Mouse (Mus musculus) left cerebral cortex, adult 9 months (tissue): ENCODE data around the gene Veph1.
A peak's percentile ranks its signal among the peaks of the same experiment; 100 is the strongest.

Experiments used
- DNase-seq, 2 experiments: peaks; one replicate each; pipeline ENCODE4 v3.0.0; 2022; ENCODE audit warnings: low spot score in 2 of 2

Veph1 gene

DNA sequence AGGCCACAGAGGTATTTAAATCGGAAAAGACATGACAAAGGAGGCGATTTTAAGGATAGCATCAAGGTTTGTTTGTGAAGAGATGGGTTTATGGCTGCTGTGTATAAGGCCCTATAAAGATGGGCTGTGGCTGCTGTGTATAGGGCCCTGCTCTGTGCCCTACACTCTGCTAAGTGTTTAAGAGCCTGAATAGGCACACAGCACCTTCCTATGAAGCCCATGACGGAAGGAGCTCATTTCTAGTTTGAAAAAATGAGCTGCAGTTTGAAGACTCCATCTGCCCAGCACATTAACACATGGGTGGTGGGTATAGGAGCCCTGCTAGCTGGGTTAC, 194.1 kb downstream of the Veph1 start:
- DNase-seq: no peak

DNA sequence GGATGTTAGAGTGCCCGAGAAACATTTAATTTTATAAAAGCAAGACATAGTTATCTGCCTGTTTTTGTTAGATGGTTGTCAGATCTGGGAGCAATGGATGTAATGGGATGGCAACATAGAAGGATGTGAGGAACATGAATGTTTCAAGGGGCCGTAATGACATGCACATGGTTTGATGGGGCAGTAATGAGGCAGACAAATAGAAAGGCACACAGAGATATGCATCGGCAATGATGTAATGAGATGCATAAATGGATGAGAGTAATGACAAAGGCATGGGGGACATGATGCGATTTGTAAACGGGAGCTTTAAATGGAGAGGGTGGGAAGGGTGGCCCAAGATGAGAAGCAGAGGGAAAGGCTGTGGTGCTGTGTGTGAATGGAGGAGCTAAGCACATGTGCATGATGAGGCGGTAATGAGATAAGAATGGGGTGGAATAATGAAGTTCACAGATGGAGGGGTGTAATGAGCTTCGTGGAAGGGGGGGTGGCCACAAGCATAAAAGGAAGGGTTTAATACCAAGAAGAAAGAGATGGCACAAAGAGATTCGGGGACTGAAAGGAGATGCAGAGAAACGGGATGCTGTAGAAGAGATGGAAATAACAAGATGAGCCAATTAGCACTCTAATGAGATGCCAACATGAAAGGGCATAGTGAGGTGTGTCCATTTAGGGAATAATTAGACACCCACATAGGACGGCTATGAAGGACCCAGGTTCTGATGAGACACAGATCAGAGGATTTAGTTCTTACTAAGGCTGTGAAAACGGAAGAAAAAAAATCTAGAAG, 194.6 kb downstream of the Veph1 start:
- DNase-seq: no peak

DNA sequence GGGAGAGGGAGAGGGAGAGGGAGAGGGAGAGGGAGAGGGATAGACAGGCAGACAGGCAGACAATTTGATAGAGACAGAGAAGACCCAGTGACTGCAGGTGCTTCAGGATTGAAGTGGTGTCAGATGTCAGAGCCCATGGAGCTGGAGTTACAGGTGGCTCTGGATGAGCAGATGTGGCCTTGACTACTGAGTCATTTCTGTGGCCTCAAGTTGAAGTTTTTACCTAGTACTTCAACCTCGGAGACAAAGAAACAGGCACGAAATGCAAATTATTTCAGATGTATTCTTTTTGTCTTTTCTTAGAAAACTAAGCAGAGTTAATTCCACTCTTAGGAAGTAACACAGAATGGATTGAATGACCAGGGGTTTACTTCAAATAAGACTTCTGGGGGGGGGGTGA, 195.6 kb downstream of the Veph1 start:
- no peak for DNase-seq

DNA sequence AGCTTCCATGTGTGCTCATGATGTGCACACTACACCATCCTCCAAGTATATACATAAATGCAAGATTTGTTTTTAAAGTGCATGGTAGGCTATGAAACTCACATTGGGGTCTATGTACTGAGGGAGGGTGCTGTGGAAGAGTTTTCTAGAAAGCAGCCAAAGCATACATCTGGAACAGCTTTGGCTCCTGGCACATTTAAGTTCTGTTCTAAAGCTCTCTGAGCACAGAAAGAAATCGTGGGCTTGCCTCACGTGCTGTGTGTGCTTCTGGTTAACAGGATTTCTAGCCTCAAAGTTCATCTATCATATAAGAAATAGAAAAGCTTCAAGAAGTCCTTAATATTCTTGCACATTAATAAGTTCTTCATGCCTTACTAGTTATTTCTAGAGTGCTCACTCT, 204.9 kb downstream of the Veph1 start:
- DNase-seq: no peak

DNA sequence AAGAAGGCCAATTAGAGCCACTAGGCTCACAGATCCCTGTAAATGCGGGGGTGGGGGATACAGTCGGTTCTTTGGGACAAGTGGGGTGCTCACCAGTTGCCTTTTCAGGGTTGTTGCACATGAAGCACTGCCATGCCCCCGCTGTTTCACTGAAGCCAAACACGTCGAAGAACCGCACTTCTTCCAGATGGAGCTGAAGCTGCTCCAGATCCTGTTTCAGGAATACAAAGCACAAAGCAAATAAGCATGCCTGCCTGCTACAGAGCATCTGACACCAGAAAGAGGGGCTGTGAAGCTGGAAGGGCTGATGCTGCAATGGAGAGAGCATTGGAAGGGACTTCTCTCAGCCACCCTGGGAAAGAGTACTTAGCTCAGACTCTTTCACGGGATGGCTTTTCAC, 209.0 kb downstream of the Veph1 start:
- no peak for DNase-seq

DNA sequence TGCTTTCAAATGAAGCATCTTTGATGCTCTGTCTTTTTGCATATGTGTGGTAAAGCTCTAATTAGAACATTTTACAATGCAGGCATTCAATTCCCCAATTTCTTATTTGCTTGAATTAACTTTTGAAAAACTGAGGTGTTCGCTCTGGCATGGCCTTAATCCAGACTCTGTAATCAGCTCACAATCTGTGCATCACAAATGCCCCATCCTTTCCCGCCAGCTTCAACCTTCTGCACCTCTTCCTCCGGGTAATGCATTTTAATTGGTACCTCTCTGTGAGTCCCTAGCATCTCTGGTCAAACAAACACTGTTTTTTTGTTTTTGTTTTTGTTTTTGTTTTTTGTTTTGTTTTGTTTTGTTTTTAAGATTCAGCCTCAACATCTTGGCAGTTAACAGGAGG, 212.8 kb downstream of the Veph1 start:
- no peak for DNase-seq

DNA sequence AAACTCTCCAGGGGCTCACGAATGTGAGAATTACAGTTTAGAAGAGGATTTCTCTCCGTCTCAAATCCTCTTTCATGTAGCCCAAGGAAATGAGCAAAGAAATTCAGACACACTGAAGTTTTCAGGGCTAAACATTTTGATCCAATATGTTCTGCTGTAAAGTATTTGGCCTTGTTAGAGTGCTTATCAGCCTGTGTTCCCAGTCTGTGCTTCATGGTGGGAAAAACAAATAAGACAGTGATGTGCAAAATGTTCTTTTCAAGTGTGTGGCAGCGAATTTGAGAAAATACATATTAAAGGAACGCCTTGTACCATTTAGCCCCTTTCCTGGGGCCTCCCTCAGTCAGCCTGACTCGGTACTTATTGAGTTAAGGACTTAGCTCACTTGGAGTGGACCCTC, 213.2 kb downstream of the Veph1 start:
- no peak for DNase-seq

DNA sequence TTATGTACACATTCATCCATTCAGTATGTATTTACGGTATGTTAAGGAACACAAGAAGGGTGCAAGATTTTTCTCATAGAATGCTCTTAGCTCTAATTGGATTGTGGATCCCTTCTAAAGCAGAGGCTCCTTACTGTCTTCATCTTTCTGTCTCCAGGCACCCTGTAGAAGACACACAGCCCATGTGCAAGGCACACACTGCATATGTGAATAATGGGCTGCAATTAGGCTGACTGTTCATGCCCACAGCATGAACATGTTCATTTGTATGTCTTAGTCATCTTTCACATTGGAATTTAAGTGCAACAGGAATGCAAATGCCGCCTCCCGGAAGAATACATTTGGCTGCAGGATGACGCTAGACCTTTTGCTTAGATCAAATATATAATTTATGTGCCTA, 213.7 kb downstream of the Veph1 start:
- no peak for DNase-seq

DNA sequence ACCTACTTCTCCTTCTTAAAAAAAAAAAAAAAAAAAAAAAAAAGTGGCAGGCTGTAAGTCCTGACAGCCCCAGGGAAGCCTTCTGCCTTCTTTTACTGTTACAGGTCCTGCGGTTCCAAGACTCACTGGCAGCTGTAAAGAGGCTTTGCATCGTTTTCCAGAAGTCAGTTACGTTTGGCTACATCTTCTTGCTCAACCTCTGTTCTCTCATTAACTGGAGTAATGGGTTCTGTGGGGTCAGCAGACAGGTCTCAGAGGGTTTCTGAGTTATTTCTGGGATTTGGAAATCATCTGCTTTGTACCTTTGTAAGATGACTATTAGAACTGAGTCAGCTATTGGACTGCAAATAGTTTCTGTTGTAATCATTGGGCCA, 215.3 kb downstream of the Veph1 start:
- no peak for DNase-seq

DNA sequence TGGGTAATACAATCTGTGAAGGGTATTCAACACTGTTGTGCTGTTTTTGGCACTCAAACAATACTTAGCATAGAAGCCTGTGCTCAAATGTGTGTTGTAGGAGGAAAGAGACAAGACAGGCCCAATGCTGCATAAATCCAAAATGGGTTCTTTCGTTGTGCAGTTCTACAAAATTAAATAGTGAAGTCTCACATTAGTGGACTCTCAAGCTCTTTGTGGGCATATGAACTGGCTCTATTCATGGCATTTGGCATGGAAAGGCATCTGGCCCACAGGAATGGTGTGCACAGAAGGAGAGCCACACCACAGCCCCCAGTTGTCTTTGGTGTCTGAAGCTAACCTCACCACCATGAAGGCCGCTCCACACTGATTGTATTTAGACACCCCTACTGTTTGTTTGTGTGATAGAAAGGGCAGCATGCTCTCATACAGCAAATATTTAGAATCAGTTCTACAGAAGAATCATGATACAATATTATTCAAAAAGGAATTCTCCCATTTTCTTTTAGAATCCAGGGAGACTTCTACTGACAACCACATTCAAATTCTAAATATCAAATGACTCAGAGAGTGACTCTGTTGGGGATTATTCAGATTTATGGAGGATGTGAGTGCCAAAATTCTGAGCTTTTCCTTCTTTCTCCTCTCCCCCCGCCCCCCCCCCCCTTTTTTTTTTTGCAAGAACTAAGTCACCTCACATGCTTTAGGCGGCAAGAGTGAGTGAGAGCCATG, 215.8 kb downstream of the Veph1 start:
- DNase-seq: no peak

DNA sequence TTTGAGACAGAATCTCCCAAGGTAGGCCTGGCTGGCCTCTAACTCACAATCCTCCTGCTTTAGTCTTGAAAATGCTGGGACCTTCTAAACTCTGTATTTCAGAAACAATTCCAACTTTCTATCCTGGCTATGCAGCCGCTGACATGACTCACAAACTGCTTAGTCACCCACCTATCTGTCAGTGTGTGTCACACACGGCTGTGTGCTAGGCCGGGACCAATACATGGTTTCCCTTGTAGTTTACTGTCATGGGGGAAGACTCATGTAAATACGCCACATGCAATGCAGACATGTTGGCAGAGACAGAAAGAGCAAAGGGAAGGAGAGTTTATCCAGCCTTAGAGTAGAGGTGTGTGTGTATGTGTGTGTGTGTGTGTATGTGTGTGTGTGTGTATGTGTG, 216.8 kb downstream of the Veph1 start:
- DNase-seq: no peak

DNA sequence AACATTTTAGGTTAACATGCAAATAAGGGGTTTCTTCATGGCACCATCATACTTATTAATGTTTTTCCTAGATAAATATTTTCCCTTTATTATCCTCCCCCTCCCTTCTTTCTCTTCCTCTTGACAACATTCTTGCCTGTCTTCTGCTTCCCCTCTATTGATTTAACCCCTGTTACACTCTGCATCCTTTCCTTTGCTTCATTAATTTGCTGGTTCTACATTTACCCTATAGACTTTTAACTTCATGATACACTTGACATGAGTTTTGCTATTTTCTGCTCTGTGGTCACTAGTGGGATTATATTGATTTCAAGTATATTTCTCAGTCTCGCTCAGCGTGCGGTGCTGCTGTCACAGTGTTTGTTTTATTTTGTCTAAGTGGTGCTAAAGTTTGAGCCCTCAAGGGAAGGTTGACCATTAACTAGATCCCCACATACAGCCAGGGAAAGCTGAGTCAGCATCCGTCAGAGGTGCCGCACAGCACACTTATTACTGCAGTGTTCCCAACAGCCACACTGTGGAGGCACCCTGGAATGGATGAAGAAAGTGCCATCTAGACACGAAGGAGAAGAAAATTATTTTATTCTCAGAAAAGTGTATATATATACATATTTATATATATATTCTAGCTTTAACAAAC, 217.6 kb downstream of the Veph1 start:
- no peak for DNase-seq

DNA sequence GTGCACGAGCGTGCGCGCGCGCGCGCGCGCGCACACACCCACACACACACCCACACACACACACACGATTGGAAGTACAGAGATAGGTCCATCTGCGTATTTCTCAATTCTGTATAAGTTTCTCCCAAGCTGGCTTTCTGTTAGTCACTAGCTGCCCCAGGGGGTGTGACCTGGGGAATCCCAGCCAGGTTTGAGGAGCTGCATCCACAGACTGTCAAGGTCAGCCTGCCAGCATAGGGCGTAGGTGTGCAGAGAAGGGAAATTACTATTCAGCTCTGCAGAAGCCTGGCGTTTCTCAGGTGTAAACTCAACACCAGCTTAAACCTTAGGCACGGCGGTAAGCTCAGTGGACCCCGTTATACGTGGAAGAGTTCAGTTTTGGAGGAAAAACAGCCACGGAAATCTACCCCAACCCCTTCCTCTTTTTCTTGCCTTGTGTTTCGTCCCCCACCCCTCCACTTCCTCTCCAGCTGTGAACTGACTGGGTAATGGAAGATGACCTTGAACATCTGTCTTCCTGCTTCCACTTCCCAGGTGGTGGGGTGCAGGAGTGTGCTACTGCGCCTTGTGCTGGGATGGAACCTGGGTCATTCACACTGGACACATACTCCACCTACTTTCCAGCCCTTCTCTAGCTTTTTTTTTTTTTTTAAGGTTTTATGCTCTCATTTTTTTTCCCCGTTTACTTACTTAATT, 218.5 kb downstream of the Veph1 start:
- DNase-seq: no peak

DNA sequence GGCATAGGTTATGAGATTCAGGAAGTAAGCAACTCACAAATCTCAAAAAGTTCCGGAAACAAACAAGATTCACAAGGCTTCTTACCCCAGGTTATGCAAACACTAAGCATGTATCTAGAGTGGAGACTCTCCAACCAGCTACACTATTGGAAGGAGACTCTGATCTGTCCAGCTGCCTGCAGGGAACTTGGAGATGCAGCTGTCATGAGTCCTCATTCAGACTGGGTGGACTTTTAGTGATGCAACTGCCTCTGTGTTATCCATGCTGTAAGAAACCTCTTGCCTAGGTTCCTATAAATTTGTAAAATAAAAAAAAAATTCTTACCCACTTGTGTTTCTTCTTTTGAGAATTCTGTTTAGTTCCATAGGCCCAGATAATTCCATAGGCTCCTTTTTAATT, 226.4 kb downstream of the Veph1 start:
- DNase-seq: no peak

DNA sequence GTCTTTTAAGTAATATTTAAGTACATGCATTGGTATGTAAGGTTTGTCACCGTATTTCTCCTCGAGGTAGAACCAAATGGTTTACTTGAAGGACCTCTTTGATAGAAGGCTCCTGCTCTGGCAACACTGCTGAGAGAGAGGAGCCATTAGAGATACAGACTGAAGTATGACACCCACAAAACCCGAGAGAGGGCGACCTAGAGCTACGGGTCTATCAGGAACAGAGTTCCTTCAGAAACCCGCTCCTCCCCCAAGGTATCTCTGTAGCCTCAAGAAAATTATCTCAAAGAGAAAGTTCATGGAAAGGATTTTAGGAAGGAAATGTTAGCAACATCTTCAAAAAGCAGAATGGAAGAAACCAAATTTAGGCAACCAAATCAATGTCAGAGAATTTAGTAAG, 232.8 kb downstream of the Veph1 start:
- no peak for DNase-seq

DNA sequence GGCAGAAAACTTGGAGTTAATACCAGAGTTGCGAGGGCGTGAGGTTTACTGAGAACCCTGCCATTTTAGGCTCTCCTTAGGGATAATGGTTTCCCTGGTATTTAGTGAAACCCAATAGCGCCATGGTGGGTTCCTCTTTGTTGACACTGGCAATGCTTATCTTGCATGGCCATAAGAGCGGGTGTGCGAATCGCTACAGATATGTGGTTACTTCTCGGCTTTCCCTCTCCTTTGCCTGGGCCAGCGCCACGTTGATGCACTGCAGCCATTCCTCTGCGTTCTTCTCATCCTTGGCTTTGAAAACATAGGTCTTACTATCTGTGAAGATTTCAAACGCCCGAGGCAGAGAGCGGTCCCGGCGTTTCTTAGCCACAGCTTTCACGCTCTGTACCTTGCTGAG, 239.7 kb downstream of the Veph1 start:
- no peak for DNase-seq

DNA sequence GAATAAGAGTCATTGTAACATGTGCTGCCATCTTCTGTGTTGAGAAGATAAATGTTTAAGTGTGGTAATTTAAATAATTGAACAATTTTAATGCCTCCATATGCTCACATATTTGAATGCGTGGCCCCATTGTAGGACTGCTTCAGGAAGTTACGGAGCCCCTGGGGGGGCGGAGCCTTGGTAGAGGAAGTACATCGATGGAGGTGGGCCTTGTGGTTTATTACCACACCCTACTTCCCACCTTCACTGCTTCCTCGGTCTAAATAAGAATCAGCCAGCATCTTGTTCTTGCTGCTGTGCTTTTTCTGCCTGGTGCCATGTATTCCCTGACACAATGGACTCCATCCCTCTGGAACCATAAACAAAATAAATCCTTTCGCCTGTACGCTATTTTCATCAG, 241.0 kb downstream of the Veph1 start:
- DNase-seq: no peak

DNA sequence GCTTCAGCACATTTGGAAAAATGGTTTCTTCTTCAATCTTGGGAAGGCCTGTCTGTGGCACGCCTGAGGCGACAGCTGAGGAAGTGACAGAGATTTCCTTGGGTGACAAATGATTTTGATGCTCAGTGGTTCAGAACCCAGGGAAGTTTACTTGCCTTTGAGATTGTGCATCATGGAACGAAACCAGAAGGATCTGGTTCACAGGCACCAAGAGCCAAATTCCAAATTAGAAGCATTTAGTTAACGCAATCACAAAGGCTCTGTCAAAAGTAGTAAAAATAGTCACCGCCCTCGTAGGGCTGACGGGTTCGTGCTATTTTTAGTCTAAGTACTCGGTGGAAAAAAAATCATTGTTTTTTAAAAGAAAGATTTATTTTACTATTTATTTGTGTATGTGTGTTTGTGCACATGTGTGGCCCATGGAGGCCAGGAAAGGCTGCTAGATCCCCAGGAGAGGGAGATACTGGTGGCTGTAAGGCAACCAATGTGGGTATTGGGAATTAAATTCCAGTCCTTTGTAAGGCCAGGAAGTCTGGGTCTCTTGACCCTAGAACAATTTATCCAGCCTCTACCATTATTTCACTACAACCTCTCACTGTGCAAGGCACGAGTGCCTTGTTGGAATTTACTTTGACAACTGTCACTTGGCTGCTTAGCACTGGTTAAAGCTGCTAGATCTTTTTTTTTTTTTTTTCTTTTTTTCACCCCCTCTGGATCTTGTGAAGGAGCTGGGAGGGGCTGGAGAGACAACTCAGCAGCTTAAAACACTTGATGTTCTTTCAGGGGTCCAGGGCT, 246.3 kb downstream of the Veph1 start:
- DNase-seq: peak; percentile 5 to 8

DNA sequence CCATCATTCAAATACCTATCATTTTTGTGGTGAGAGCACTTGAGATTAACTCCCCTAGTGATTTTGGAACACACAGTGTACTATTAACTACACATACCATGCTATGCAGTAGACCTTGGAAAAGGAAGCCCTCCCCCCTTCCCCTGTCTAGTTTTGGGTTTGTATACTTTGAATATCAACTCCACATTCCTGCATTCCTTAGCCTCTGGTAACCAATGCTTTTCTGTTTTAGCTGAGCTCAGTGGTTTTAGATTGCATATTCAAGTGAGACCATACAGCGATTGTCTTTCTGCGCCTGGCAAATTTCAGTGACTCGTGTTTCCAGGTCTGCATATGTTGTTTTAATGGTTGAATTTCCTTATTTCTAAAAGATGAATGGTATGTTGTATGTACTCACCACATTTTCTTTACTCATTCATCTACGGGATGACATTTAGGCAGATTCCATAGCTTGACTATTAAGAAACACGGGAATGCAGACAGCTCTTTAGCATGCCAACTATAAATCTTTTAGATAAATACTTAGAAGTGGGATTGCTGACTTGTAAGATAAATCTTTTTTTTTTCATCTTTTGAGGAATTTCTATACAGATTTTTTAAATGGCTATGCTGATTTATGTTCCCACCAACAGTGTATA, 255.7 kb downstream of the Veph1 start:
- no peak for DNase-seq

DNA sequence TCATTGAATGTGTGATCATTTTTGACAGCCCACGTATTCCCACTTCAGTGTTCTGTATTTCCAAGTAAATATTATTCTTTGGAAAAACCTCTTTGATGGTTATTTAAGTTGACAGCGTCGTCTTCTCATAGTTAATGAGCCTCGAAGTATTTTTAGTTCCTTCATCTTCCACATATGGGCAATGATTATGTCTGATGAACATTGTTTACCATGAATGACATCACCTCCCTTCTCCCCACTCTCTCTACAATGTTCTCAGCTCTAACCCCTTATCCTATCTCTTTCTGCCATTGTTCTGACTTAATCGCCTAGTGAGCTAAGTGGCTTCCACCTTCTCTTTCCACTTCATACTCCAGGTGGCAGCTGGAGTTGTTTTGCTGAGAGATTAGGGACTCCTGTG, 261.4 kb downstream of the Veph1 start:
- no peak for DNase-seq

DNA sequence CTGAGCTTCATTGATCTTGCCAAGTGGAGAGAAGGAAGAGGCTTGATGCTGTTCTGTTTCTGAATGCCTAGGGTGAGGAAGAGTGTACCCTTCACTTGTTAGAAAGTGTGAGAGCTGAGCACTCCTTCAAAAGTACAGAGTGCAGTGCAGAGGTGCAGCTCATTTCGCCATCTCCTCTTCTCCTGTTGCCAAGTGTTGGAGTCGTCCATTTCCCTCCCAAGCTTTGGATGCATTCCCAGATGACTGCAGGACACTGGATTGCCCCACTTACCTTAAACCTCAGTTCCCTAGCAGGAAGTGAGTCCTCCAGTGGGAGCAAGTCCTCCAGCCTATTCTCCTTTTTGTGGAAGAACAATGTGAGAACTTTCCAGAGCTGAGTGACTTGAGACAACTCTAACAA, 263.3 kb downstream of the Veph1 start:
- DNase-seq: no peak
